Mouse (Mus musculus): Measurements from ENCODE around the gene Plxdc2.
"Not testable (repeated sequence)": the region's sequence is repeated elsewhere in the genome, so short reads cannot be mapped to it uniquely, and the experiment has no call there.

Plxdc2 gene

GRCm38 (mm10) chr2:16731033-16731432 is 374.9 kb downstream of the Plxdc2 start:
- in situ Hi-C loops (cut with MboI; ENCODE audit: low sequenced_read_pairs) = no loop called here

DNA sequence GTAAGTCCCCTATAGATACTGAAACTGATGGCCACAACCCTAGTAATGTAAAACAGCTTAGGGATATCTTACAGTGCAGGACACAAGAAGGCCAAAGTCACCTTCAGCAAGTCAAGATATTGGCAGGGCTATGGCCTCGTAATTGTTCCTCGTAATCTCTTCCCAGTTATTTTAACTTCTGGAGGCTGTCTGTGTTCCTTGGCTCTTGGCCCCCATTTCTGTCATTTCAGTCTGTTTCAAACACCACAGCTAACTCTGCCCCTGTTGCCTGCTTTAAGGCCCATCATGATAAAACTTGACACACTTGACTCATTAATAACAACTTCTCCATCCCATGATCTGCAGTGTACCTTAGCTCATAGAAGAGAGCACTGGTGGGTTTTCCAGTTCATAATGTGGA is 378.3 kb downstream of the Plxdc2 start:
- in situ Hi-C loops (cut with MboI; ENCODE audit: low sequenced_read_pairs) = no loop called here

DNA sequence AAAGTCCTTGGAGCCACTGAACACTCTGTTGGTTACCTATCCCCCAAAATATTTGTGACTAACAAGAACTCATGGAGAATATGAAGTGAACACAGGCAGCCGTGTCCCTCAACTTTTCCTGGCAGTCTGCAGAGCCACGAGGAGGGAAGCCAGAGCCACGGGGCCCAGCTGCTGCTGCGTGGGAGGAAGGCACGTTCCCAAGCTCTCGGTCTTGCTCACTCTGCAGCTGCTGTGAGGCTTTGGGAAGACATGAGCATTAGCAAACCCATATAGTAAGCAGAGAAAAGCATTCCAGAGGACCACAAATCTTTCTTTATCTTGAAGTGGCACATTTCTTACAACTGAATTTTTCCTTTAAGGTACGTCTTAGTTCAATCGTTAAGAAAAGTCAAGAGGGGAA is 382.1 kb downstream of the Plxdc2 start:
- in situ Hi-C loops (cut with MboI; ENCODE audit: low sequenced_read_pairs) = no loop called here

DNA sequence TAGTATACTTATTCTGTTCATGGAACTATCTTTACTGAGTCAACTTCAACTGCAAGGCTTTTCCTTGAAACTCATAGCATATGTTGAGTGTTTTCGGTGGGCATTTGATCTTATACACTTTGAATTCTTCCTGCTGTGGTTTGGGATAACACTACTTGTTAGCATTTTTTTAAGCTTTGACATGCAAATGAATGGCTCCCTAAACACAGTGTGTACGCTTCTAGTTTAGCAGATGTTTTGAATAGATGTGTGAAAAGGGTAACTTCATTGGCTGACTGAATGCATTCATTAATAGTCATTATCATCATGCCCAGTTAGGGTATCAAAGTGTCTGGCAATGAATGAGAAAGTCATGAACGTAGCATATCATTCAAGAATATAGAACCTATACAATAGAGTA is 385.7 kb downstream of the Plxdc2 start:
- in situ Hi-C loops (cut with MboI; ENCODE audit: low sequenced_read_pairs) = no loop called here

GRCm38 (mm10) chr2:16743568-16743967 is 387.5 kb downstream of the Plxdc2 start:
- in situ Hi-C loops (cut with MboI; ENCODE audit: low sequenced_read_pairs) = no loop called here

DNA sequence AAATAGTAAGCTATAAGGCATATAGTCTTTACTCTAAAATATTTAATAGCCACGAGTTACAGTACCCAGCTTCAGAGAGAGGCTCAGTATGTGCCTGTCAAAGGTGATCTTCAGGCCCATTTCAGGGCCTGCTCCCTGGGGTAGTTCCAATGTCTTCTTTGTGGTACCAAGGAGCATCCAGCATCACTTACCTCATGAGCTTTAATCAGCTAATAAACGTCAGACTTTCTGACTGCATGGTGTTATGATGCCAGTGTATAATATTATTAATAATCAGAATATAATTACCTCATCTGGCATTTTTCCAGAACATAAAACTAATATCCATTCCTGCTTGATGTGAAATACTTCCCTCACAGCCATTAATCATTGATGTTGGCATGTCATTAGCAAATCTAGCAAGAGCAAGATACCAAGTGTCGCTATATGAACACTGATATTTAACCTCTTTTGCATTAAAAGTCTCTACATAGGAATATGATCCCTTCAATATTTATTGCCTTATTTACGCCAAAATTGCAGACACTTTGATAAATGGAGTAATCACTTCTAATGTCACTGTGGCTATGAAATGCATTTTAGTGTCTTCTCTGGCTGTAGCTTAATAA is 393.3 kb downstream of the Plxdc2 start:
- in situ Hi-C loops (cut with MboI; ENCODE audit: low sequenced_read_pairs) = no loop called here

- in situ Hi-C loops (cut with MboI; ENCODE audit: low sequenced_read_pairs) = no loop called here
Measured at GRCm38 (mm10) chr2:16757158-16757557, 401.1 kb downstream of the Plxdc2 start.

DNA sequence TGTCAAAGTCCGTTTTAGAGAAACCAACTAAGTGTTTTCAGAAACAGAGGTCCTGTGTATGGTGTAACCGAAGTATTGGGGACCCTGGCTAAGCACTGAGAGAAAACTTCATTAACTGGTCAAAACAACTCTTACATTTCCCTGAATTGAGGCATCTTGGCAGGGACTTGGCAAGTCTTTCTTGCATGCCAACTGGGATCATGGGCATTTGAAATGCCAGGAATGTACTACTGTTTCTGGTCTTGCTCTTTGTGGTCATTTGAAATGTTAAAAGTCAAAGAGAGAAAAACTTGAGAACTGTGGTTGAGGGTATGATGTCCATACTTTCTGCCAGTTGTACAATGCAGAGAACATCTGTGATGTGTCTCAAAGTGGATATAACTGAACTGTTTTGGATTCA is 403.7 kb downstream of the Plxdc2 start:
- in situ Hi-C loops (cut with MboI; ENCODE audit: low sequenced_read_pairs) = no loop called here

- in situ Hi-C loops (cut with MboI; ENCODE audit: low sequenced_read_pairs) = not testable (repeated sequence)
Measured at GRCm38 (mm10) chr2:16769149-16769548, 413.0 kb downstream of the Plxdc2 start.

GRCm38 (mm10) chr2:16773398-16774113 is 417.5 kb downstream of the Plxdc2 start:
- in situ Hi-C loops (cut with MboI; ENCODE audit: low sequenced_read_pairs) = no loop called here

GRCm38 (mm10) chr2:16774114-16774433 is 418.0 kb downstream of the Plxdc2 start:
- in situ Hi-C loops (cut with MboI; ENCODE audit: low sequenced_read_pairs) = no loop called here

DNA sequence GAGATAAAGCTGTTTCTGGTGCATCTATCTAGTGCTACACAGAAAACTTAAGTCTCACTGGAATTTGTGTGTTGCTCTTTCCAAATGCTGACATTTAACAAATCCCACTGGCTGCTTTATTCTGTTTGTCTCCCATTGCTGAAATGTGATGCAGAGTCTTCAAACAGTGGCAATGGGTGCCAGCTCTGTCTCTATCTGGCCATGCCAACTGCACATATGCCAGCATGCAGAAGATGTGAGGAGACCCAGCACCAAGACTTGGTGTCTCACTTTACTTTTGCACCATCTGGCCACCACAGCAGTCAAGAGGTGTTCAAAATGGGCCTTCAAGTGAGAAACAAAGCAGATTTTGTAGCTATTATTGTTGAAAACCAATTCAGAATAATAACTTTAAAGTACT is 439.2 kb downstream of the Plxdc2 start:
- in situ Hi-C loops (cut with MboI; ENCODE audit: low sequenced_read_pairs) = no loop called here
